Mouse (Mus musculus): Measurements from ENCODE around the gene 9130019O22Rik.
"Not testable (repeated sequence)": the region's sequence is repeated elsewhere in the genome, so short reads cannot be mapped to it uniquely, and the experiment has no call there.

DNA sequence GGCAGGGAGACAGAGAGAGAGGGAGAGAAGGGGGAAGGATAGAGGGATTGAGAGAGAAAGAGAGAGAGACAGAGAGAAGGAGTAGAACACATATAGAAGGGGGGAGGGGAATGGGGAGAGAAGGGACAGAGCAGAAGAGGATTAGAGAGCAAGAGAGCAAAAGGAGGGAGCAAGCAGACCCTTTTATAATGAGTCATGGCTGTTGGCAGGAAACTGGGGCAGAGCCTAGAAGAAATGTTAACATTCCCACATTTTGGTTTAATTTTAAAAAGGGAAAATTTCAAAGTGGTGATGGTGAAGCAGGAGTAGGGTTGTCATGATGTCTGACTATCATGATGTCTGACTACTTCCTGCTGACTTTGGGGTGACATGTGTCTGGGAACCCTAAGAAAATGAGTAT is 1.2 kb upstream of the 9130019O22Rik start:
- not testable (repeated sequence) for TF ChIP-seq GATA1 (IDR thresholded peaks at IDR 0.05; ENCODE audit: borderline replicate concordance, low read length); FLI1 (IDR thresholded peaks at IDR 0.05; ENCODE audit: low read length)

All from megakaryocyte, embryonic 14.5 days (primary cell).